Mouse (Mus musculus): ENCODE results near the gene 1700016D06Rik.

1700016D06Rik gene

GRCm38 (mm10) chr8:11634331-11635011 is 66.4 kb downstream of the 1700016D06Rik start:
- DNase-seq, result no peak

GRCm38 (mm10) chr8:11633414-11633813 is 67.4 kb downstream of the 1700016D06Rik start:
- DNase-seq, result no peak

- DNase-seq, result no peak
Observed at GRCm38 (mm10) chr8:11632406-11632805, 68.5 kb downstream of the 1700016D06Rik start.

- DNase-seq, result no peak
Observed at GRCm38 (mm10) chr8:11629206-11629605, 71.7 kb downstream of the 1700016D06Rik start.

- no peak for DNase-seq
Observed at GRCm38 (mm10) chr8:11628506-11629132, 72.2 kb downstream of the 1700016D06Rik start.

GRCm38 (mm10) chr8:11627717-11628116 is 73.1 kb downstream of the 1700016D06Rik start:
- no peak for DNase-seq

GRCm38 (mm10) chr8:11625084-11625483 is 75.8 kb downstream of the 1700016D06Rik start:
- DNase-seq, result no peak

- DNase-seq, result no peak
Observed at GRCm38 (mm10) chr8:11619091-11619490, 81.8 kb downstream of the 1700016D06Rik start.

- no peak for DNase-seq
Observed at GRCm38 (mm10) chr8:11618063-11618462, 82.8 kb downstream of the 1700016D06Rik start.

- DNase-seq, result peak; percentile 66
Observed at GRCm38 (mm10) chr8:11616294-11616693, 84.6 kb downstream of the 1700016D06Rik start.

GRCm38 (mm10) chr8:11614126-11614835 is 86.6 kb downstream of the 1700016D06Rik start:
- no peak for DNase-seq

GRCm38 (mm10) chr8:11608848-11609247 is 92.0 kb downstream of the 1700016D06Rik start:
- DNase-seq, result no peak
